Mouse (Mus musculus): ENCODE data around the gene Vgf. TPM values are rescaled to one million over a fixed set of nuclear protein-coding genes. Genes with fewer than 3 reads are reported as not detected.
A peak's percentile ranks its signal among the peaks of the same experiment; 100 is the strongest.

Vgf gene
- polyA plus RNA-seq, 1 experiment from 2014 or later, result 17.0 TPM

- WGBS, result 1% methylated on average over 29 of the region's 29 CpGs
- no peak overlapping the region; the same call in 1 of the 2 replicates for H3K27ac ChIP-seq (ENCODE audit: low read depth, low read length)
- H3K27me3 ChIP-seq (replicated peaks; ENCODE audit: control insufficient read depth, insufficient read depth, low read length), result peaks cover 43% of the 10 kb centered on the region
- peak overlapping the region; percentile 64 for H3K9ac ChIP-seq (ENCODE audit: low read depth, low read length)
- H3K4me3 ChIP-seq (ENCODE audit: low read length), result peak overlapping the region; percentile 53
- no peaks in the 10 kb centered on the region for H3K9me3 ChIP-seq (ENCODE audit: control insufficient read depth, low read length)
- no peaks in the 10 kb centered on the region for H3K36me3 ChIP-seq (ENCODE audit: control insufficient read depth, insufficient read depth, low read length)
- peak overlapping the region; percentile 95 for H3K4me2 ChIP-seq (ENCODE audit: low read length)
- H3K4me1 ChIP-seq (ENCODE audit: control insufficient read depth, insufficient read depth, low read depth, low read length), result peaks cover 23% of the 10 kb centered on the region
- peak; percentile 19; the same call in 1 of the 2 replicates for ATAC-seq
These were observed 2.5 kb downstream of the Vgf start for GRCm38 (mm10) chr5:137028561-137029272.

DNA sequence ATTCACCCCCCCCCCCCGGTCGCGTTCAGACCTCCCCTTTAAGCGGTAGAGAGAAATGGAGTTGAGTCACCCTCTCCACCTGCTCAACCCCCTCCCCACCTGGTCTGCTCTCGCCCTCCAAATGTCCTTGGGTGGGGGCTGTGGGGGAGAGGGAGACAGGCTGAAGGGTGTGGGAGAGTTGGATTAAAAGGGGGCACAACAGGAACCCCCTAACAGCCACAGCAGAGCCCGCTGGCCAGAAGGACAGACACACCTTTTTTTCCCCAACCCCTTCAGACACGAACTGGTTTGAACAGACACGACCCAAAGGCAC is 3.0 kb downstream of the Vgf start:
- peak; percentile 4; the same call in 1 of the 2 replicates for ATAC-seq
- peaks cover 23% of the 10 kb centered on the region for H3K4me1 ChIP-seq (ENCODE audit: control insufficient read depth, insufficient read depth, low read depth, low read length)

DNA sequence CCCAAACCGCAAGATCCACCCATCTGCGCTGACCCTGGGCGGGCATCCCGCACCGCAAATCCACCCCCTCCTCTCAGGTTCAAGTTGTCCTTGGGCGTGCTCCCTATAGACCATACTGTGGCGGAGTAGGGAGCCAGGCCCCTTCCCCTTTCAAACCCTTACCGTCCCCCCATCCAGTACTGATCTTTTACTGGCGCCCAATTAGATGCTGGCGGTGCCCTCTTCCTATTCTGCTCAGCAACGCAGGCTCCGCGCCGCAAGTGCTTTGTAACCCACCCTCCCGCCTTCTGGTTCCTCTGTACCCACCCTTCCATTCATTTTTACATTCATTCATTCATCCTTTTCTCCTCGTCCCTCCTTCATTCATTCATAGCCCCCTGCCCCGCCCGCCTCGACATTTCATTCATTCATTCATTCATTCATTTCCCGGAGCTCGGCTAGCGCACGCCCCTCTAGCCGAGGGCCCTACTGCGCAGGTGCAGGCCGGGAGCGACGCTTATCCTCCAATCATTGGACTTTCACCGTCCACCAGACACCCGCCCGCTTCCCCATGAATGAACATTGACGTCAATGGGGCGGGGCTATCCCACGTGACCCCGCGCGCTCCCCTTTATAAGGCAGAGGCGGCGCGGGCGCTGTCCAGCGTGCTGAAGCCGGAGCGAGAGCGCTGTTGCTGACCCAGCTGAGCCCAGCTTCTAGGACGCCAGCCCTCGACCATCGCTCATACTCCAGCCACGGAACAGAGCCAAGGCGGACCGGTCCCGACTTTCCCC is 3.6 kb downstream of the Vgf start:
- peak; percentile 78 for ATAC-seq
- Histone ChIP-seq H3K9me3 (ENCODE audit: control insufficient read depth, low read length) (no peaks in the 10 kb centered on the region), H3K27ac (ENCODE audit: low read depth, low read length) (peak overlapping the region; percentile 69), H3K9ac (ENCODE audit: low read depth, low read length) (peak overlapping the region; percentile 71), H3K4me1 (ENCODE audit: control insufficient read depth, insufficient read depth, low read depth, low read length) (peaks cover 23% of the 10 kb centered on the region), H3K4me3 (ENCODE audit: low read length) (peak overlapping the region; percentile 53), H3K4me2 (ENCODE audit: low read length) (peak overlapping the region; percentile 95), H3K36me3 (ENCODE audit: control insufficient read depth, insufficient read depth, low read length) (no peaks in the 10 kb centered on the region), H3K27me3 (replicated peaks; ENCODE audit: control insufficient read depth, insufficient read depth, low read length) (peaks cover 34% of the 10 kb centered on the region)
- WGBS, result under 1% methylated on average over 52 of the region's 52 CpGs

More for the DNA sequence above, 3.0 kb downstream of the Vgf start:
- H3K9ac ChIP-seq (ENCODE audit: low read depth, low read length), result peak overlapping the region; percentile 64
- WGBS, result 2% methylated on average over 8 of the region's 8 CpGs
- H3K9me3 ChIP-seq (ENCODE audit: control insufficient read depth, low read length), result no peaks in the 10 kb centered on the region
- peak overlapping the region; percentile 95 for H3K4me2 ChIP-seq (ENCODE audit: low read length)
- peaks cover 40% of the 10 kb centered on the region for H3K27me3 ChIP-seq (replicated peaks; ENCODE audit: control insufficient read depth, insufficient read depth, low read length)
- H3K27ac ChIP-seq (ENCODE audit: low read depth, low read length), result peak overlapping the region; percentile 69
- no peaks in the 10 kb centered on the region for H3K36me3 ChIP-seq (ENCODE audit: control insufficient read depth, insufficient read depth, low read length)
- peak overlapping the region; percentile 53 for H3K4me3 ChIP-seq (ENCODE audit: low read length)

- H3K9me3 ChIP-seq (ENCODE audit: control insufficient read depth, low read length), result no peaks in the 10 kb centered on the region
- H3K4me1 ChIP-seq (ENCODE audit: control insufficient read depth, insufficient read depth, low read depth, low read length), result peaks cover 23% of the 10 kb centered on the region
- H3K27me3 ChIP-seq (replicated peaks; ENCODE audit: control insufficient read depth, insufficient read depth, low read length), result peaks cover 34% of the 10 kb centered on the region
- H3K36me3 ChIP-seq (ENCODE audit: control insufficient read depth, insufficient read depth, low read length), result no peaks in the 10 kb centered on the region
- H3K9ac ChIP-seq (ENCODE audit: low read depth, low read length), result peak overlapping the region; percentile 71
- peak overlapping the region; percentile 53 for H3K4me3 ChIP-seq (ENCODE audit: low read length)
- H3K4me2 ChIP-seq (ENCODE audit: low read length), result peak overlapping the region; percentile 95
- H3K27ac ChIP-seq (ENCODE audit: low read depth, low read length), result no peak overlapping the region
- no peak for ATAC-seq
- WGBS, result 12% methylated on average over 22 of the region's 22 CpGs
These were observed 4.2 kb downstream of the Vgf start for GRCm38 (mm10) chr5:137030416-137030810.

DNA sequence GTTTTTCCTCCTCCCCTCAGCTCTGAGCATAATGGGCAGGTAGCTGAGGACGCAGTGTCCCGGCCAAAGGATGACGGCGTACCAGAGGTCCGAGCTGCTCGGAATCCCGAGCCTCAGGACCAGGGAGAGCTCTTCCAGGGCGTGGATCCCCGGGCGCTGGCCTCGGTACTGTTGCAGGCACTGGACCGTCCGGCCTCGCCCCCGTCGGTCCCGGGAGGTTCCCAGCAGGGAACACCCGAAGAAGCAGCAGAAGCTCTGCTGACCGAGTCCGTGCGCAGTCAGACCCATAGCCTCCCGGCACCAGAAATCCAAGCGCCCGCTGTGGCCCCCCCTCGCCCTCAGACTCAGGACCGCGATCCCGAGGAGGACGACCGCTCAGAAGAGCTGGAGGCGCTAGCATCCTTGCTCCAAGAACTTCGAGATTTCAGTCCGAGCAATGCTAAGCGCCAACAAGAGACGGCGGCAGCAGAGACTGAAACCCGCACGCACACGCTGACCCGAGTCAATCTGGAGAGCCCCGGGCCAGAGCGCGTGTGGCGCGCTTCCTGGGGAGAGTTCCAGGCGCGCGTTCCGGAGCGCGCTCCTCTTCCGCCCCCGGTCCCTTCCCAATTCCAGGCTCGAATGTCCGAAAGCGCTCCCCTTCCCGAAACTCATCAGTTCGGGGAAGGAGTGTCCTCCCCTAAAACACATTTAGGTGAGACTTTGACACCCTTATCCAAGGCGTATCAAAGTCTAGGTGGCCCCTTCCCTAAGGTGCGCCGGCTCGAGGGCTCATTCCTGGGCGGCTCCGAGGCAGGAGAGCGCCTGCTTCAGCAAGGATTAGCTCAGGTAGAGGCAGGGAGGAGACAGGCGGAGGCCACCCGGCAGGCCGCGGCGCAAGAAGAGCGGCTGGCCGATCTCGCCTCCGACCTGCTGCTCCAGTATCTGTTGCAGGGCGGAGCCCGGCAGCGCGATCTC is 5.2 kb downstream of the Vgf start:
- H3K9me3 ChIP-seq (ENCODE audit: control insufficient read depth, low read length), result no peaks in the 10 kb centered on the region
- ATAC-seq, result no peak
- peak overlapping the region; percentile 53 for H3K4me3 ChIP-seq (ENCODE audit: low read length)
- under 1% methylated on average over 77 of the region's 78 CpGs for WGBS
- H3K27ac ChIP-seq (ENCODE audit: low read depth, low read length), result no peak overlapping the region; the same call in 1 of the 2 replicates
- peak overlapping the region; percentile 95 for H3K4me2 ChIP-seq (ENCODE audit: low read length)
- H3K9ac ChIP-seq (ENCODE audit: low read depth, low read length), result peak overlapping the region; percentile 71
- peaks cover 20% of the 10 kb centered on the region for H3K4me1 ChIP-seq (ENCODE audit: control insufficient read depth, insufficient read depth, low read depth, low read length)
- no peaks in the 10 kb centered on the region for H3K36me3 ChIP-seq (ENCODE audit: control insufficient read depth, insufficient read depth, low read length)
- peaks cover 25% of the 10 kb centered on the region for H3K27me3 ChIP-seq (replicated peaks; ENCODE audit: control insufficient read depth, insufficient read depth, low read length)

- peak overlapping the region; percentile 30; the same call in 1 of the 2 replicates for H3K27ac ChIP-seq (ENCODE audit: low read depth, low read length)
- peak overlapping the region; percentile 53 for H3K4me3 ChIP-seq (ENCODE audit: low read length)
- H3K9ac ChIP-seq (ENCODE audit: low read depth, low read length), result peak overlapping the region; percentile 71
- no peaks in the 10 kb centered on the region for H3K36me3 ChIP-seq (ENCODE audit: control insufficient read depth, insufficient read depth, low read length)
- H3K9me3 ChIP-seq (ENCODE audit: control insufficient read depth, low read length), result no peaks in the 10 kb centered on the region
- ATAC-seq, result no peak
- H3K27me3 ChIP-seq (replicated peaks; ENCODE audit: control insufficient read depth, insufficient read depth, low read length), result peaks cover 18% of the 10 kb centered on the region
- peak overlapping the region; percentile 95 for H3K4me2 ChIP-seq (ENCODE audit: low read length)
- H3K4me1 ChIP-seq (ENCODE audit: control insufficient read depth, insufficient read depth, low read depth, low read length), result peaks cover 20% of the 10 kb centered on the region
- WGBS, result under 1% methylated on average over 32 of the region's 33 CpGs
These were observed 5.8 kb downstream of the Vgf start for GRCm38 (mm10) chr5:137032033-137032421.

DNA sequence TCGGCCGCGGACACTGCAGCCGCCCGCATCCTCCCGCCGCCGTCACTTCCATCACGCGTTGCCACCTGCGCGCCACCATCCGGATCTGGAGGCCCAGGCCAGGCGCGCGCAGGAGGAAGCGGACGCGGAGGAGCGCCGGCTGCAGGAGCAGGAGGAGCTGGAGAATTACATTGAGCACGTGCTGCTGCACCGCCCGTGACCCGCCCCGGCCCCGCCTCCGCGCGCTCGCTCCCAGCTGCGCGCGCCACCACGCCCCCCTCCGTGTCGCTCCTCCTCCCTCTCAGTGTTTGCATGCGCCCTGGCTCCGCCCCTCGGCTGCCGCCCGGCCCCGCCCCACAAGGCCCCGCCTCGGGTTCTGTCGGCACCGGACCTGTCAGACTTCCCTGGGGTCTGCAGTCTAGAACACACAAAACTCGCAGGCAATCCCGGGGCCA is 6.5 kb downstream of the Vgf start:
- H3K27me3 ChIP-seq (replicated peaks; ENCODE audit: control insufficient read depth, insufficient read depth, low read length), result peaks cover 15% of the 10 kb centered on the region
- H3K4me1 ChIP-seq (ENCODE audit: control insufficient read depth, insufficient read depth, low read depth, low read length), result peaks cover 20% of the 10 kb centered on the region
- H3K36me3 ChIP-seq (ENCODE audit: control insufficient read depth, insufficient read depth, low read length), result peaks cover 3% of the 10 kb centered on the region; the same call in 1 of the 2 replicates
- peak overlapping the region; percentile 95 for H3K4me2 ChIP-seq (ENCODE audit: low read length)
- peak overlapping the region; percentile 71 for H3K9ac ChIP-seq (ENCODE audit: low read depth, low read length)
- no peaks in the 10 kb centered on the region for H3K9me3 ChIP-seq (ENCODE audit: control insufficient read depth, low read length)
- WGBS, result under 1% methylated on average over 36 of the region's 49 CpGs
- ATAC-seq, result peak; percentile 66
- H3K27ac ChIP-seq (ENCODE audit: low read depth, low read length), result peak overlapping the region; percentile 30; the same call in 1 of the 2 replicates
- H3K4me3 ChIP-seq (ENCODE audit: low read length), result peak overlapping the region; percentile 53

- Histone ChIP-seq H3K9ac (ENCODE audit: low read depth, low read length) (no peak overlapping the region), H3K9me3 (ENCODE audit: control insufficient read depth, low read length) (no peaks in the 10 kb centered on the region), H3K4me3 (ENCODE audit: low read length) (no peak overlapping the region), H3K27me3 (replicated peaks; ENCODE audit: control insufficient read depth, insufficient read depth, low read length) (peaks cover under 1% of the 10 kb centered on the region; the same call in 1 of the 2 replicates), H3K4me2 (ENCODE audit: low read length) (no peak overlapping the region), H3K27ac (ENCODE audit: low read depth, low read length) (no peak overlapping the region), H3K36me3 (ENCODE audit: control insufficient read depth, insufficient read depth, low read length) (peaks cover 12% of the 10 kb centered on the region; the same call in 1 of the 2 replicates), H3K4me1 (ENCODE audit: control insufficient read depth, insufficient read depth, low read depth, low read length) (peaks cover 11% of the 10 kb centered on the region)
- WGBS, result 88% methylated on average over 13 of the region's 13 CpGs
- ATAC-seq, result no peak
These were observed 10.0 kb downstream of the Vgf start for GRCm38 (mm10) chr5:137036211-137036610.
